Mouse (Mus musculus) B cell, adult 2 months (primary cell): Measurements from ENCODE around the gene Crim1.

Source experiments
- DNase-seq, 2 experiments: peaks; one replicate each; pipeline ENCODE4 v3.0.0; 2022

The Crim1 gene

DNA sequence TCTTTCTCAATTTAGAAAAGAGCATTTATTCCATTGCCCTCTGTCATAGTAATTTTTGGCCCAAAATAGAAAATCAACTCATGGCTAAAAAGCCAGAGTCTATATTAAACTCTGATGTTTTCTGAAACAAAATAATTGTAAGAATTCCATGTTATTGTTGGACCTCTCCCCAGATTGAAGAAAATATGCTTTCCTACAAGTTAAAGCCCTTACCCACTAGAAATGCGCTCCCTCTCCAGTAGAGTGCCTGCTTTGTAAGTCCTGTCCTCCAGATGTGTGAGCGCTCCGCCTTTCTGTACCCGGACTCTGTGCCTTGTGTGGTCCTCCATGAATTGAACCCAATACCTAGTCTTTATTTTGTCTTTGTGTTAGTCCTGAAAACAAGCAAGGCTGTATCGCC is 91.0 kb downstream of the Crim1 start:
- DNase-seq = no peak

DNA sequence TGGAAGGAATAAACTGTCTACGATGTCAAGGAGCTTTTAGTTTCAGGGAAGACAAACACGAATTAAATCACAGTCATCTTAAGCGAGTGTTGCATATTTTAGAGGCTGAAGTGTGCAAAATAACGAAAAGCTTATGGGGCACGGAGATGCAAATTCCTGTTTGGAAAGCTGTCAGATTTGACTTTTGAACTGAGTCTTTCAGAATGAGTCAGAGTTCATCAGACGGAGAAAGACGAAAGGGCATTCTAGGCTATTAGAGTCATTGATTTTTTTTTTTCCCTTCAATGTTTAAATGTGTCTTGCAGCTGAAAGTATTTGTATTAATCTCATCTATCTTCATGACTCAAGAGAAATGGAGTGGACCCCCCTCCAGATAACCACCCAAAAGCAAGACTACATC is 92.3 kb downstream of the Crim1 start:
- DNase-seq = no peak

DNA sequence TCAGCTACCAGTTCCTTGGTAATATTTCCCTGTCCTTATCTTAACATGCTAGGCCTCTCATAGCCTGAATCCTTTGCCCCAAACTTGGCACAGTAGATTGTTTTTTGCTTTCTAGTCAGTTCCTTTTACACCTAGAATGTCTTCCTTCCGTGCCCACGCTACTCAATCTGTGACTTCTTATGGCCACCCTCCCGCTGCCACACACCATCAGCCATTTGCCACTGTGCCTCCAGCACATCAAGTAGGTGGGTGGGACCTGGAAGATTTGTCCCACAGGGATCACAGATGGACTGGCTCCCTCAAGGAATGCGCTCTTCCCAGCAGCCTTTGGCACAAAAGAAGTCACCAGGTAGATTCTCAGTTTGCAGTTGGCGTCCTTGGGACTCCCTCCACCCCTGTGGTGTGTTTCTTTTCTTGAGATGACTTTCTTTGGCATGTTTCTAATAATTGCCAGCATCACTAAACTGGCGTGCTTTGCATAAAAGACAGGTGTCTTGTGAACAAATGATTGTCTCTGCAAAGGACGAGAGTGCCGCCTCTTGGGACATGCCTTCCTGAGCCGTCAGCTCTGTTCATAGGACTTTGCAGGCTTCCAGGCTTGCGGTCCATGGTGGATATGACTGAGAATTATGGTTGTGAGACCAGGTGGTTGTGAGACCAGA is 92.9 kb downstream of the Crim1 start:
- no peak for DNase-seq

DNA sequence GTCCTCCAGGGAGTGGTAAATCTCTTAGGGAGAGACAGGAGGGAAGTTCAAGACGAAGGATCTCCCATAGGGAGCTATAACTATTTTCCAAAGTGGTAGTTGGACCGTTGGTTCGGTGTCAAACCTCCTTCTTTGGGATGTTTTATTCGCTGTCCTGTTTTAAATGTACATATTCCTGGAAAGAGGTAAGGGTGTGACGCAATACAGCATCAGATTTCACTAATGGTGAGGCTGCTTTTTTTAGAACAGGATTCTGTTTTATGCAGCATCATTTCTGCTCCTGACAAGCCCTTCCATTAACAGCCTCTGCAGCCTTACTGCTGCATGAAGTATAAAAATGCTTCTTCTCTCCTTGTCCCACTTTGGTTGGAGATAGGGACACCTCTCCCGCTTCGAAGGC is 95.9 kb downstream of the Crim1 start:
- DNase-seq = no peak

DNA sequence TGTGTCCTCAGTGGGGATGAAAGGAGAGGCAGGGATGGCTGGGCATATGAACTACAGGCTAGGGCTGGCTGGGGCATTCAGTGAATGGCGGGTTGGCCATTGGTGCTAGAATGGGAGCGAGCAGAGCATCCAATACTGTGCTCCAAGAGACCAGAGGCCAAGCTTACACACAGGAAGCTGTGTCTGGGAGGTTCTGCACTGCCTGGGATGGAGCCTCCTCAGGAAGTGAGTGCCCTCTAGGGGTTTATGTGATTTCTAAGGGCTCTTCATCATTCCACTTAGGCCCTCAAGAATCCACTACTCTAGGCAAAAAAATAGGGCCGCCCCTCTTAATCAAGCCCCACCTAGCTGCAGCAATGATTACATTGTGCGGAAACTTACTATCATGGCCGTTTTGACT is 98.1 kb downstream of the Crim1 start:
- DNase-seq = no peak

DNA sequence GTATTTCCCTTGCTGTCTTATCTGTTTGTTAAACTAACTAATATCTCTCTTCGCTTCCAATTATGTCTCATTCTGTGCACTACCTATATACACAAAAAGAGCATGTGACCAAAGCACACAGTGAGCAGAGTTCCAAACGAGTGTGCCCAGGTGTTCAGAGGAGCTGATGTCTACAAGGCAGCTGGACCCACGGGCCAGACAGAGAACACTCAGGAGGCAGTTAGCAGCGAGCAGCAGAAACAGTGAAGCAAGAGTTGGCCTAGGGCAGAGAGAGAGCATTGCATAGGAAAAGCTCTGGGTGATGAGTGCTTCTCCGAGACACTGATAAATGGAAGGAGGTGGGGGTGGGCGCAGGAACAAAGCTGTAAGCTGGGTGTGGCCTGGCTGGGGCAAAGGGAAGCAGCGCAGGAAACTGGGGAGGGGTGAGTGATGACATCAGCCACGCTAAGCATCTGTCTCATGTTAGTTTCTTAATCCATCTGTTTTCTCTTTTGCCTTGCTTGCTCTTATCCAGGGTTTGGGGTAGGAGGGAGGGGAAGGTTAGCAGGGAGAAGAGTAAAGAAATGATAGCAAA is 99.0 kb downstream of the Crim1 start:
- no peak for DNase-seq

DNA sequence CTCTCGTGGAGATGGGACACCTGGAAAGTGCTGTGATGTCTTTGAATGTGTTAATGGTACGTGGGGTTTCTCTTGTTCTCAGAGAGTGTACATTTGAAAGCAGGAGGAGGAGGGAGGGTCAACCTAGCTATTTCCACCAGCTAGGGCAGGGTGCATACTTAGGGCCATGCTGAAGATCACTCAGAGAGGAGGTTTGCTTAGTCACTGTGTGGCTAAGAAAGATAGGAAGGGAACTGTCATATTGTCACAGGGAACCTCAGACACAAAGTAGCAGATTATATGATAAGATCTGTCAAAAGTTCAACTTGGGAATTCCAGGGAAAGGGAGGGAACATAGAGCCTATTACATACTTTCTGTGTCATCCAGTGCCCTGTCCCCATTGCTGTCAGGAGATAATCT is 103.0 kb downstream of the Crim1 start:
- DNase-seq = no peak

DNA sequence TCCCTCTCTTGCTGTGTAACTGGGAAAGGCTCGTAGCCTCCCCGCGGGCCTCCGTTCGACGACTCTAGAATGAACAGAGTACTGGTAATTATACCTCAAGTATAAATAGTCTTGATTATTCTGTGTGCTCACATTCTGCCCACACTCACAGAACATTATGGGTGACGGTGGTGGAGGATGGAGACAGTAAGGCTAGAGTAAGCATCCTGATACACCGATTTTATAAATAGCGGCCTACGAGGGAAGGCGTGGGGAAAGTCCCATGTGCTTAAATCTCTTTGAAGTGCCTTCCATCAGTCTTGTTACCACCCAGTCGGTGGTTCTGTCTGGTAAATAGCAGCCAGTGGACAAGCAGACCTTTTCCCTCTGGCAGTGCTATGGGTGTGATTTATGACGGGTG is 104.0 kb downstream of the Crim1 start:
- DNase-seq = no peak

DNA sequence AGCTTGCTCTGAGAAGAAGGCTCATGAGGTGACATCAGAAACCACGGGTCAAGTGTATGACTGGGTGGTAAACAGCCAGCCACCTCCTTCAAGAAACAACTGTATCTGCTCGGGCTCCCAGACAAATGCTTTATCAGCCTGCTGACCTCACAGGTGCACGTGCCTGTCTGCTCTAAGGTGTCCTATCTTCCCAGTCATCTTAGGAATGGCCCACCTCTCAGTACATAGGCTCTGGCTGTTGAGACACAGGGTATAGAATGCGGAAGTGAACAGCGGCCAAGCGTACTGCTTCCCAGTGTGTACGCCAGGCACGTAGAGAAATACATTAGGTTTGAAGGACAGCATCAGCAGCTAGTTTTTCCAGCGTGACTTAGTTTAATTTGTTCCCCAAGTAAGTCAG is 106.4 kb downstream of the Crim1 start:
- no peak for DNase-seq

DNA sequence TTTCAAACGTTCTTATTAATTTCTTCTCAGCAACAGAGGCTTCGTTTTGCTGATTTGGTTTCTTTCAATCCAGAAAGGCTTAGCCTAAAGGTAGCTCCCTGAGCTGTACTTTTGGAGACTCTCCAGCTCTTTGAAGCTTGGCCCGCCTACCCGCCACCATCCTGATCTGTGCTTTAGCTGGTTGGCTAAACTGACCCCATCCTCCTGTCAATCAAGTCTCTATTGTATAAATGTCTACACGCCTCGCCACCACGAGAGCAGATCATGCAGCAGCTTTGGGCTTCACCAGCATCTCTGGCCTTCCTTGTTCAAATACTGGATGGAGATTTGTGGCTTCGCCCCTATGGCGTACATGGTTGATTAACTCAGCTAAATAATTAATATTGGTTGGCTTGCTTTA is 108.2 kb downstream of the Crim1 start:
- no peak for DNase-seq

DNA sequence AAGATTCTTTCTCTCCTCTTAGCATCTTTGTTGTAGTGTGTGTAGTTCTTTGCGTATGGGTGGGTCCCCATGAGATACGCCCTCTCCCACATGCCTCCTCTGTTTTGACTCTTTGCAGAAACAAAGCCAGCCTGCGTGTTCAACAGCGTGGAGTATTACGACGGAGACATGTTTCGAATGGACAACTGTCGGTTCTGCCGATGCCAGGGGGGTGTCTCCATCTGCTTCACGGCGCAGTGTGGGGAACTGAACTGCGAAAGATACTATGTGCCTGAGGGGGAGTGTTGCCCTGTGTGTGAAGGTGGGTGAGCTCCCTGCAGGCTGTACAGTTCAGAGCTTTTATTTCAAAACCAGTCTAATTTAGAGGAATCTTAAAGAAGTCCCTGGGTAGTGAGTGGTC is 113.0 kb downstream of the Crim1 start:
- DNase-seq = no peak

DNA sequence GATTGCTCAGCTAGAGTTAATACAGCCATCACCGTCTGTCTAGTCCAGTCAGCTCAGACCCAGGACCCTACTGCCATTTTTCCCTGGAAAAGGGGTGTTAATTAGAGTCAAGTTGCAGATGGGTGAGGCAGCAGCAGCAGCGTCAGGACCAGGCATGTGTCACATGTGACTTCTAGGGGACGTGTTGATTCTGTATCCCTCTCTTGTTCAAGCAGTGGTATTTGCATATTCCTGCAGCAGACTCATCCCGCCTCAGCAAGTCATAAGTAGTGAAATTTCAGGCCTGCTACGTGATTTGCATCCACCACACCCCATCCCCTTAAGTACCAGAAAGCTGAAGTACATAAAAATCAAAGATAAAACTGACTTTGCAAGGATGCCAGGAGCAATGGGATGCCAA is 113.6 kb downstream of the Crim1 start:
- DNase-seq = no peak

DNA sequence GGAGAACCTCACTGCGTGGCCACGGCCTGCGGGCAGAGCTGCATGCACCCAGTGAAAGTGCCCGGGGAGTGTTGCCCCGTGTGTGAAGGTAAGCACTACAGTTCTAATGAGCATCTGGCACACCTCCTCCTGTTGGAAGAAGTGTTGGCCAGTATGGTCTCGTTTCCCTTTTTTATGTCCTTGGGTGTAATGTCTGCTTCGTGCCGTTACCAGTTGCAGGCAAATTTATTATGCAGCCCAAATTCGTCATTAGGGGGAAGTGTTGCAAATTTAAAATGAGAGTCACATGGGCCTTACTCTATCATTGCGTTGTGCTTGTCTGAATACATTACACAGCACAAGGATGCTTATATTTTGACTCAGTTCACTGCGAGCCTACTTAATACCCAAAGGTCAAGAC is 115.6 kb downstream of the Crim1 start:
- no peak for DNase-seq

DNA sequence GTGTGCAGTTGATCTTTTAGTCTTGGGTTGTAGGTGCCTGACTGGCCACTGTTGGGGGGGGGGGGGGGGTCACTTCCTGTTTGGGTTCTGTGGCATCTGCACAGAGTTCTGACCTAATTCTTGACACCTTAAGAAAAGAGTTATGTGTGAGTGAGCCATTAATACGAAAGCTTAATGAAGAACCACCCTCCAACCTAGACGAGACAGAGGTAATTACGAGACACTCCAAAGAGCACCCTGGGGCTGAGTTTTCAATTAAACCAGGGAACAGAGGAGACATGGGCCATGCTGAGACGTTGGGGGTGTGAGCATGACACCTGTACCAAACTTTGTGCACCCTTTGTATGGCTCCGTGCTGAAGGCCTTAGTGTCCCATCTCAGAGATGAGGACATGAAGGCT is 117.3 kb downstream of the Crim1 start:
- DNase-seq = no peak

DNA sequence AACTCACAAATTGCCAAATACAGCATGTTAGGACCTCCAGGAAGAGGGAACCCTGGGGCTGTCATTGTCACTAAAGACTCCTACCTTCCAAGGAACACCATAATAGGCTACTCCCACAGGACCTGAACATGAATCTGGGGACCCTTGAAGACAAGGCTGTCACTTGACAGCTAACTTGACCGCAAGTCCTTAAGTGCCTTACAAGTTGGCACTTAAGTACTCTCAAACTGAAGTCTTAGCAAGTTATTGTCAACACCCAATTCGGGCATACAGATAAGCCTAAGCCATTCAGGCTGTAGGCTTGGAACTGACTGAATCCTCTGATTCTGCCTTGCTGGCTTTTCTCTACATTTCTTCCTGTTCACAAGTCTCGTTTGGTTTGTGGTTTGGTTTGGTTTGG is 118.8 kb downstream of the Crim1 start:
- no peak for DNase-seq

DNA sequence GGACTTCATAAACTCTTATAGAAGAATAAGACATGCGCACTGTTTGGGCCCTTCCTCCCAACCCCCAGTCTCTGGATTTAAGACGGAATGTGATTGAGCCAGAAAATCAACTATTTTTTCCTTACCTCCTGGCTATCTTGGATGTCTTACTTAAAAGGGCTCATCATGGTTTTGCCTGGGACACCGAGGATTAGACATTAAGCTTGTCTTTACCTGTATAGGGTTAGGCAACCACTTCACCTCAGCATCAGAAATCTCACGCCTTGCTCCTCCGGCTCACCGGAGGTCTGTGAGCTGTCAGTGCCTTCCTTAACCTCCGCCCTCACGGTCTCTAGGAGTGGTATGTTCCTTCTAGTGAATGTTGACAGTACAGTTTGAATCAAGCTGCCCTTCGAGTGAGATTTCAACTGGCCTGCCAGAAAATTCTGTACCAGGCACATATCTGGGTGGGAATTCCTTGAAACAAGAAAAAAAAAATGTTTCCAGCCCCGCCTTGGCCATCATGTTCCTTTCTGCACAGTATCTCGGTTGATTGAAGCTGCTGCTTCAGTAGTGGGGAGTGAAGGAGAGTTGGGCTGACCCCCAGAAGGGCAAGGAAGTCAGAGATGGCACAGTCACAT is 121.3 kb downstream of the Crim1 start:
- no peak for DNase-seq

DNA sequence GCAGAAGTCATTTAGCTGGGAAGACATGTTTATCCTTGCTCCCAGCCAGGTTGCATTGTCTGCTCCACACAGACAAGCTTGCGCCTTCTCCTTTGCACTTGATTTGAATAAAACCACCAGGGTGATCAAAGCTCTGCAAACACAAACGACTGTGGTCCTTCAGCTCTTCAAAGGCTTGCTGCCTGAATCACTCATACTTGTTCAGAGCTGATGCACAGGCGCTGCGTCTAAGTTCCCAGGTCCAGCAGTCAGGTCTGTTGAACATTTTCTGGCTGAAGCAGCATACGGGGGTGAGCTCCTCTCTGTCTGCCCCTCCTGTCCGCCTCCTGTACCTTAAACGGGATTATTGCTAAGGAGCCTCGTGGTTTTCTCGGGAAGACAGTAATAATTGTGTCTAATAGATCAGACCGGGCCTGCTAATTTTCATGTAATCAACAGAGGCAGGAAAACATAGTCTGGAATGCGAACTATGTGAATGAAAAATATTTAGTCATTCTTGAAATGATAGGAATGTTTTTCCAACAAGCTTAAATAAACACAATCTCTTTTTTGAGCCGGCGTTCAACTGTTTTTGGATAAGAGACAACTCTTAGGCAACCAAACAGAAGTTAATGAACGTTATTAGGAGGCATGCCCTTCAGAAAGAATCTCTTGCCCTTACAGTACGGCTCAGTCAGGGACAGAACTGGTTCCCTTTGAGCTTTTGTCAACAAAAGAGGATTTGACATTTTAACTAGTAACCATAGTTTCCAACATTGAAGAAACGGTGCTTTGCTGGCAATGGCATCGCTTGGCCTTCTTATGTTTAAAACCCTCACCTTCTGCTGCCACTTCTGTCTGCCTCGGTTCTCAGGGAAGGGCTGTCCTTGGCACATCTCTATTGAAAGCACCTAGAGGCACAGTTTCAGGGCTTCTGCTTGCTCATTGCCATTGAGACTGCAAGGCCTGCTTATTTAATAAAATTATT is 122.6 kb downstream of the Crim1 start:
- DNase-seq = no peak

DNA sequence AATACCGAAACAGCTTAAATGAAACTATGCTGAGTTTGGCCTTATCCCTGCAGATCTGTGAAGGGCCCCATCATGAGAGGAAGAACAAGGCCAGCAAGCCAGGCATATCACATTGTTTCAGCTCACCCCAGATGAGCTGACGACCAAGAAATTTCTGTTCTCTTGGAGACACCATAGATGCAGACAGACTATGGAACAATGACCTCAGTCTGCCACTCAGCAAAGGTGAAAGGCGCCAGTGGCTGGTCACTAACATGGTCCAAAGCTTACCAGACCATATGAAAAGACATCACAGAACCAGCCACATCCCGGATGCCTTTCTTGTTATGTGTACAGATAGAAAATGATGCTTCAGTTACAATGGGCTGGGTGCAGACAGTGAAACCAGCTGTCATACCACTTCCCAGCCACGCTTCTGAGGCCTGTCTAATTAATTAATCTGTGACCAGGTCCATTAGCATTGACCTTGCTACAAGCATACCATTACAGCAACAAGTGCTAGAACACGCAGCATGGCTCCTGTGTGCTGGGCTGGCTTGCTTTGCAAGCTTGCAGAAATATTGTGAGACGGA is 125.8 kb downstream of the Crim1 start:
- no peak for DNase-seq

DNA sequence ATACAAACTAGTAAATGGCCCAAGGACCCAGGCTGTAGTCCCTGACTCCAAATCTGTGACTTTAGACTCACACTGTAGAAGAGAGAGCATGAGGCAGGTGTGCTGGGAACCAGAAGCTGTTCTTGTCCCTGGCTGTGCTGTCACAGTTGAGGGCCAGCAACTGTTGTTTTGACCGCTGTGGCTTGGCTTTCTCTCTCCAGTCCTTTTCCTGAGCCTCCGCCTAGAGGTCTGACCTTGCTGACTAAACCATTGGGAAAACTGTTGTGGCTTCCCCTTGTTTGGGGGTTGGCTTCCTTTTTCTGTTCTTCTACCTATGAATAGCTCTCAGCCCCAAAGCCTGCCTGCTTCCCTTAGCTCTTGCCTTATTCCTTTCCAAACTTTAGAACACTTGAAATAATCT is 126.3 kb downstream of the Crim1 start:
- no peak for DNase-seq

DNA sequence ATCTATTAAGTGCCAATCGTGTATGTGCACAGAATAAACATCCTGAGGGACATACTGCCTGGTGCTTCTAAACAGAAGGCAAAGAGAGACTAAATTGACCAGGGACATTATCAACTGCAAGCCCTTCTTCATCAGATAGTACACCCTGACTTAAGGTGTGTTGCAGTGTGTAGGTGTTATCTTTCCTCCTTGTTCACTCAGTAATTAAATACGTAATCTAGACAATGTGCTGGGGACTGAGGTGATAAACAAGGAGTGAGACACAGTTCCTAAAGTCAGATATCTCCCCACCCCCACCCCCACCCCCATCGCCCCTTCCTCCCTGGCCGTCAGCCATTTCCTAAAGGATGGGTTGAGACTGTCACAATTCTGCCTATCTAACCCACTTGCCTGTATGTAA is 127.1 kb downstream of the Crim1 start:
- DNase-seq = no peak

DNA sequence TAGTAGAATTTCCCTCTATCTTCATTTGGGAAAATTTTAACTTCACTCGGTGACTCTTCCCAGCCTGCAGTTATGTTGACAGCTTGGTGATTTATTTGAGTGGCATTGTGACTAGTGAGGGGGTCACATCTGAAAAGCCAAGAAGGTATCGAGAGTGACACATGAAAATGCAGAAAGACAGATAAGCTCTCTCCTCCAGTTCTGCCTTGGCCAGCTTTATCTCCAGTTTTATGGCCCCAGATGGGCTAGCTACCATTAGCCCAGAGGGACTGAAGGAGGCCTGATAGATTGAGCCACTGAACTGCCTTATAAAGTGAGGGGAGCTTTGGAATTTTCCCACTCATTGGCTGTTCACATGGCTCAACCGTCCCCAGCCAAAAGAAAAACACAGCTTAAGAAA is 128.2 kb downstream of the Crim1 start:
- no peak for DNase-seq

DNA sequence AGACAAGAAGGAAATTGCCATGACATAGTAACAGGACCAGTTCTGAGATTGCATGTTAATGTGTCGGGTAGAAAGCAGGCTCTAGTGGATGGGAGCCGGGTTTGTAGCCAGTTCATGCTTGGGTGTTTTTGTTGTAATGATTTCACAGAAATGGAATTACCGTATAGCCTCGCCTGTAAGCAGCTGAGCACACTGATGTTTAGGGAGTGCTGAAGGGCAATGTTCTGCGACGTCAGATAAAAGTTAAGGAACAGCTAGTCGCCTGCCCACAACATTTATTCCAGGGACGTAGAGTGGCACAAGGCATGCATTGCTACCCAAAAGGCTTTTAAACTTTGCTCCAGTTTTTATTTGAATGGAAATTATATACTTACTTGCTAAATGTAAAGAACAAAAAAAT is 131.4 kb downstream of the Crim1 start:
- DNase-seq = no peak

DNA sequence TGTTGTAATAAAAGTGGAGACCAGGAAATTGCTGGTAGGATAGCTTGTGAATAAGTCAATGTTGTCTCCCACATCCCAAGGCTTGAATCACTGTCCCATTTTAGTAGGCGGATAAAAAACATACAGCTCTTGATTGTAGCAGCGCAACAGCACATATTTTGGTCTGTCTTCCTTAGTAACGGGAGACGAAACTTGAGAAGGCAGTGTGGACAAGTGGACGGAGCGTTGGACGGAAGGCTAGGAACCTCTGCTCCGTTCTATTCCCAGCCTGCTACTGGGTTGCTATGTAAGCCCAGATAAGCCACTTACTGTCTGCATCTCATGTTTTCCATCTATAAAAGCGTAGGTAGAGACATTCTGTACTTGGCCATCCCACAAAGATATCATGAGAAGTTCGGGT is 133.2 kb downstream of the Crim1 start:
- DNase-seq = no peak
